Mouse (Mus musculus): ENCODE results near the gene Ext2. TPM values are rescaled to one million over a fixed set of nuclear protein-coding genes. Genes with fewer than 3 reads are reported as not detected.
A peak's percentile ranks its signal among the peaks of the same experiment; 100 is the strongest.

Gene Ext2
- polyA plus RNA-seq, 1 experiment from 2014 or later, result 69.8 TPM

DNA sequence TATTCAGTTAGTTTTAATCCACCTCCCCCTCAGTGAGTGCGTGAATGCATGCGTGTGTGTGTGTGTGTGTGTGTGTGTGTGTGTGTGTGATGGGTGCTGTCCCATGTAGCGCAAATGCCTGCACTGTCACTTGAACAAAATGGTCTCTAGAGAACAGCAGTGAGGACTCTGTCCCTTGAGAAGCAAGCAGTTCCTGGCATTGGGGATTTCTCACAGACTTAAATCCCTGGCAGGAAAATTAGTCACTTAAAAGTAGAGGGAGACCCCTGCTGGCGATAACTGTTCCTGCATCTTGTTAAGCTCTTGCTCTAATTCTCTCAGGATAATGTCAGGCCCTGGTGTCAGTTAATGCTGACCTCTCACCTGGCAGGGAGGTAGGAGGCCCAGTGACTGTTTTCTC lies 36.2 kb downstream of the Ext2 start:
- Histone ChIP-seq H3K27ac (replicated peaks; ENCODE audit: low read depth, low read length) (no peak overlapping the region), H3K9ac (ENCODE audit: low read length) (no peak overlapping the region), H3K9me3 (ENCODE audit: control insufficient read depth, low read length) (no peaks in the 10 kb centered on the region), H3K4me1 (ENCODE audit: control insufficient read depth, insufficient read depth, low read length) (peaks cover 16% of the 10 kb centered on the region), H3K4me2 (ENCODE audit: low read depth, severe bottlenecking) (no peak overlapping the region), H3K27me3 (ENCODE audit: control insufficient read depth, insufficient read depth, low read length) (no peaks in the 10 kb centered on the region; the same call in 1 of the 2 replicates), H3K4me3 (ENCODE audit: low read depth, low read length) (no peak overlapping the region), H3K36me3 (ENCODE audit: control insufficient read depth, insufficient read depth, low read length) (no peaks in the 10 kb centered on the region; the same call in 1 of the 2 replicates)
- DNase-seq (ENCODE audit: low spot score), result peak; percentile 89
- ATAC-seq (ENCODE audit: insufficient number of reproducible peaks, low FRiP score, low TSS enrichment, low read depth), result no peak
- WGBS, result 40% methylated on average over 4 of the region's 4 CpGs

- peaks cover 16% of the 10 kb centered on the region for H3K4me1 ChIP-seq (ENCODE audit: control insufficient read depth, insufficient read depth, low read length)
Measured at GRCm38 (mm10) chr2:93785432-93785798, 37.0 kb downstream of the Ext2 start.

DNA sequence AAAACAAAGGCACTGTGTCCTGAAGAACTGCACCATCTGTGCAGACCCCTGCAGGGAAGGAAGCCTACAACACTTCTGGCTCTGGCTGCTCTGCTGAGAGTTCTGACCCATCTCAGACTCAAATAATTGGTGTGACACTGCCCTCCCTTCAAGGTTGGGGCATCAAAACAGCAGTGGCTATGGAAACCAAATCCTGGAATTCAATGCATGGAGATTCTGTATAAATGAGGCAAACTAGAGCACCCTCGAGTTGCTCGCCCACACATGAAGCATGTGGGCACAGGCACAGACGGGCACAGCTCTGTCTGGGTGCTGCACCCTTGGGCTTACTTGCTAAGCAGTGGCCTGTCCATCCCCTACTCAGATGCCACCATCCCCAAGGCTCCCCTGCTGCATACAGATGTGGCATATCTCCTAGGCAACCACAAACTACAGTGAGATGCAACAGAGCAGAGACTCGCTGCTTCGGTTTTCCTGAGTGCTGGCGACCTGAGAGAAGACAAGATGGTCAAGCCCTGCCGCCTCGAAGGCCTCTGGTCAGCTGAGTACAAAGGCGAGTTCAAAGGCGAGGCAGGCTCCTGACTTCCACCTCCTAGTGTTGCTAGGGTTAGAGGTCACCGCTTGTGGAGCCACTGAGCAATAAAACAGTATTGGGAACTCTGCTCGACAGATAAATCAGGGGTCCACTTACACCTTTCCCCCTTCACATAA lies 37.5 kb downstream of the Ext2 start:
- whole genome bisulfite sequencing, result 14% methylated on average over 12 of the region's 12 CpGs
- no peak overlapping the region for H3K9ac ChIP-seq (ENCODE audit: low read length)
- no peaks in the 10 kb centered on the region for H3K9me3 ChIP-seq (ENCODE audit: control insufficient read depth, low read length)
- DNase-seq (ENCODE audit: low spot score), result no peak
- H3K27me3 ChIP-seq (ENCODE audit: control insufficient read depth, insufficient read depth, low read length), result no peaks in the 10 kb centered on the region; the same call in 1 of the 2 replicates
- peaks cover 18% of the 10 kb centered on the region for H3K4me1 ChIP-seq (ENCODE audit: control insufficient read depth, insufficient read depth, low read length)
- H3K36me3 ChIP-seq (ENCODE audit: control insufficient read depth, insufficient read depth, low read length), result no peaks in the 10 kb centered on the region; the same call in 1 of the 2 replicates
- no peak for ATAC-seq (ENCODE audit: insufficient number of reproducible peaks, low FRiP score, low TSS enrichment, low read depth)
- no peak overlapping the region for H3K4me2 ChIP-seq (ENCODE audit: low read depth, severe bottlenecking)
- H3K27ac ChIP-seq (replicated peaks; ENCODE audit: low read depth, low read length), result no peak overlapping the region
- H3K4me3 ChIP-seq (ENCODE audit: low read depth, low read length), result no peak overlapping the region

More at GRCm38 (mm10) chr2:93785432-93785798, 37.0 kb downstream of the Ext2 start:
- DNase-seq (ENCODE audit: low spot score) (no peak), ATAC-seq (ENCODE audit: insufficient number of reproducible peaks, low FRiP score, low TSS enrichment, low read depth) (no peak)
- no peaks in the 10 kb centered on the region; the same call in 1 of the 2 replicates for H3K27me3 ChIP-seq (ENCODE audit: control insufficient read depth, insufficient read depth, low read length)
- H3K36me3 ChIP-seq (ENCODE audit: control insufficient read depth, insufficient read depth, low read length), result no peaks in the 10 kb centered on the region; the same call in 1 of the 2 replicates
- H3K27ac ChIP-seq (replicated peaks; ENCODE audit: low read depth, low read length), result no peak overlapping the region
- H3K9me3 ChIP-seq (ENCODE audit: control insufficient read depth, low read length), result no peaks in the 10 kb centered on the region
- no peak overlapping the region for H3K9ac ChIP-seq (ENCODE audit: low read length)
- no peak overlapping the region for H3K4me2 ChIP-seq (ENCODE audit: low read depth, severe bottlenecking)
- H3K4me3 ChIP-seq (ENCODE audit: low read depth, low read length), result no peak overlapping the region
- 2% methylated on average over 2 of the region's 2 CpGs for WGBS

GRCm38 (mm10) chr2:93783926-93784539 lies 38.3 kb downstream of the Ext2 start:
- Histone ChIP-seq H3K9me3 (ENCODE audit: control insufficient read depth, low read length) (no peaks in the 10 kb centered on the region), H3K4me3 (ENCODE audit: low read depth, low read length) (no peak overlapping the region), H3K27me3 (ENCODE audit: control insufficient read depth, insufficient read depth, low read length) (no peaks in the 10 kb centered on the region; the same call in 1 of the 2 replicates), H3K4me1 (ENCODE audit: control insufficient read depth, insufficient read depth, low read length) (peaks cover 27% of the 10 kb centered on the region), H3K27ac (replicated peaks; ENCODE audit: low read depth, low read length) (no peak overlapping the region), H3K4me2 (ENCODE audit: low read depth, severe bottlenecking) (no peak overlapping the region), H3K36me3 (ENCODE audit: control insufficient read depth, insufficient read depth, low read length) (no peaks in the 10 kb centered on the region), H3K9ac (ENCODE audit: low read length) (no peak overlapping the region)
- 60% methylated on average over 9 of the region's 9 CpGs for WGBS
- DNase-seq (ENCODE audit: low spot score) (no peak), ATAC-seq (ENCODE audit: insufficient number of reproducible peaks, low FRiP score, low TSS enrichment, low read depth) (no peak)

GRCm38 (mm10) chr2:93782682-93783081 lies 39.7 kb downstream of the Ext2 start:
- Histone ChIP-seq H3K9me3 (ENCODE audit: control insufficient read depth, low read length) (no peaks in the 10 kb centered on the region), H3K9ac (ENCODE audit: low read length) (no peak overlapping the region), H3K27me3 (ENCODE audit: control insufficient read depth, insufficient read depth, low read length) (no peaks in the 10 kb centered on the region; the same call in 1 of the 2 replicates), H3K4me2 (ENCODE audit: low read depth, severe bottlenecking) (no peak overlapping the region), H3K4me1 (ENCODE audit: control insufficient read depth, insufficient read depth, low read length) (peaks cover 29% of the 10 kb centered on the region), H3K36me3 (ENCODE audit: control insufficient read depth, insufficient read depth, low read length) (no peaks in the 10 kb centered on the region), H3K27ac (replicated peaks; ENCODE audit: low read depth, low read length) (no peak overlapping the region), H3K4me3 (ENCODE audit: low read depth, low read length) (no peak overlapping the region)
- DNase-seq (ENCODE audit: low spot score), result no peak
- 63% methylated on average over 5 of the region's 5 CpGs for WGBS
- ATAC-seq (ENCODE audit: insufficient number of reproducible peaks, low FRiP score, low TSS enrichment, low read depth), result no peak

GRCm38 (mm10) chr2:93782156-93782555 lies 40.2 kb downstream of the Ext2 start:
- WGBS, result 68% methylated on average over 4 of the region's 4 CpGs
- H3K9ac ChIP-seq (ENCODE audit: low read length), result no peak overlapping the region
- H3K4me3 ChIP-seq (ENCODE audit: low read depth, low read length), result no peak overlapping the region
- no peak overlapping the region for H3K27ac ChIP-seq (replicated peaks; ENCODE audit: low read depth, low read length)
- peaks cover 29% of the 10 kb centered on the region for H3K4me1 ChIP-seq (ENCODE audit: control insufficient read depth, insufficient read depth, low read length)
- no peaks in the 10 kb centered on the region for H3K36me3 ChIP-seq (ENCODE audit: control insufficient read depth, insufficient read depth, low read length)
- no peak for ATAC-seq (ENCODE audit: insufficient number of reproducible peaks, low FRiP score, low TSS enrichment, low read depth)
- H3K27me3 ChIP-seq (ENCODE audit: control insufficient read depth, insufficient read depth, low read length), result no peaks in the 10 kb centered on the region; the same call in 1 of the 2 replicates
- no peaks in the 10 kb centered on the region for H3K9me3 ChIP-seq (ENCODE audit: control insufficient read depth, low read length)
- DNase-seq (ENCODE audit: low spot score), result no peak
- no peak overlapping the region for H3K4me2 ChIP-seq (ENCODE audit: low read depth, severe bottlenecking)

- DNase-seq (ENCODE audit: low spot score) (no peak), ATAC-seq (ENCODE audit: insufficient number of reproducible peaks, low FRiP score, low TSS enrichment, low read depth) (no peak)
- Histone ChIP-seq H3K4me2 (ENCODE audit: low read depth, severe bottlenecking) (no peak overlapping the region), H3K4me3 (ENCODE audit: low read depth, low read length) (no peak overlapping the region), H3K9me3 (ENCODE audit: control insufficient read depth, low read length) (no peaks in the 10 kb centered on the region), H3K4me1 (ENCODE audit: control insufficient read depth, insufficient read depth, low read length) (peaks cover 34% of the 10 kb centered on the region), H3K27ac (replicated peaks; ENCODE audit: low read depth, low read length) (no peak overlapping the region), H3K36me3 (ENCODE audit: control insufficient read depth, insufficient read depth, low read length) (no peaks in the 10 kb centered on the region), H3K27me3 (ENCODE audit: control insufficient read depth, insufficient read depth, low read length) (no peaks in the 10 kb centered on the region; the same call in 1 of the 2 replicates), H3K9ac (ENCODE audit: low read length) (no peak overlapping the region)
- 51% methylated on average over 10 of the region's 10 CpGs for WGBS
Measured at GRCm38 (mm10) chr2:93780528-93780927, 41.8 kb downstream of the Ext2 start.

DNA sequence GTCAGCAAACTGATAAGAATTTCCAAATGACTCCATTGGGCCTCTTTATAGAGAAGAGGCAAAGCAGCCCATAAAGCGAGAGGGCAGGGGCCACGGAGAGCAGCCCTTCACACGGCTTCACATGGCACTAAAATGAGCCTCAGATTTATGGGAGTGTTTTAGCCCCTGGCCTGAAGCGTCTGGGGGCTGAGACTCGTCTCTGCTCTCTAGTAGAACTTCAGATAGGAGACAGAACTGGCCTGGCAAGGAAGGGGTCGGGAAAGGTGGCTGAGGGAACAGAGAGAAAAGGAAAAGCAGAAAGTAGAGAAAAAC lies 42.5 kb downstream of the Ext2 start:
- no peak overlapping the region for H3K4me2 ChIP-seq (ENCODE audit: low read depth, severe bottlenecking)
- no peak overlapping the region for H3K27ac ChIP-seq (replicated peaks; ENCODE audit: low read depth, low read length)
- no peak overlapping the region; the same call in 1 of the 2 replicates for H3K9ac ChIP-seq (ENCODE audit: low read length)
- H3K36me3 ChIP-seq (ENCODE audit: control insufficient read depth, insufficient read depth, low read length), result no peaks in the 10 kb centered on the region
- ATAC-seq (ENCODE audit: insufficient number of reproducible peaks, low FRiP score, low TSS enrichment, low read depth) (no peak), DNase-seq (ENCODE audit: low spot score) (peak; percentile 42)
- H3K9me3 ChIP-seq (ENCODE audit: control insufficient read depth, low read length), result no peaks in the 10 kb centered on the region
- WGBS, result 5% methylated on average over 6 of the region's 6 CpGs
- H3K4me1 ChIP-seq (ENCODE audit: control insufficient read depth, insufficient read depth, low read length), result peaks cover 29% of the 10 kb centered on the region
- H3K27me3 ChIP-seq (ENCODE audit: control insufficient read depth, insufficient read depth, low read length), result no peaks in the 10 kb centered on the region; the same call in 1 of the 2 replicates
- no peak overlapping the region for H3K4me3 ChIP-seq (ENCODE audit: low read depth, low read length)
